Mouse (Mus musculus) cerebellum, adult 2 months (tissue): ENCODE measurements around the gene Myh9. TPM values are rescaled to one million over a fixed set of nuclear protein-coding genes. Genes with fewer than 3 reads are reported as not detected.

Experiments
- DNase-seq, 2 experiments: peaks; one replicate each; pipeline ENCODE4 v3.0.0; 2021
- H3K27ac ChIP-seq: fragments of 200-500 bp; 2 replicates; pipeline ENCODE4 v1.5.1; 2012; ENCODE audit warnings: low read length, control low read depth, inconsistent platforms; ENCODE audit not compliant: insufficient read depth
- H3K27me3 ChIP-seq: fragments of 200-500 bp; 2 replicates; pipeline ENCODE4 v1.6.1; 2012; ENCODE audit warnings: inconsistent platforms, mild to moderate bottlenecking, low read length, moderate library complexity; ENCODE audit not compliant: control insufficient read depth, insufficient read depth
- H3K4me1 ChIP-seq: fragments of 200-500 bp; 2 replicates; pipeline ENCODE4 v1.6.1; 2011; ENCODE audit warnings: low read length; ENCODE audit not compliant: control insufficient read depth, insufficient read depth
- H3K4me3 ChIP-seq: fragments of 200-500 bp; replicated peaks from 2 replicates; pipeline ENCODE3; 2011; ENCODE audit warnings: mild to moderate bottlenecking, low read depth, low read length, control low read depth; ENCODE audit not compliant: insufficient read depth
- CTCF ChIP-seq: fragments of 200-500 bp; IDR thresholded peaks from 2 replicates; pipeline ENCODE4 v1.5.1; 2011; ENCODE audit warnings: low read depth, mild to moderate bottlenecking, control low read depth, low read length, moderate library complexity, borderline replicate concordance; ENCODE audit not compliant: insufficient read depth
- POLR2A ChIP-seq: fragments of 200-500 bp; IDR thresholded peaks from 2 replicates; pipeline ENCODE4 v1.6.1; 2011; ENCODE audit warnings: low read length, control low read depth, borderline replicate concordance; ENCODE audit not compliant: insufficient read depth
- WGBS: fragments of 180-500 bp; shearing (Covaris S2); methylation state at CpG from one replicate; pipeline ENCODE4 v1.1.7; 2018; 5-methylcytosine and 5-hydroxymethylcytosine counted together
- polyA plus RNA-seq: library from polyadenylated mRNA; depleted of rRNA; stranded (reverse); fragments of >200 nt; gene quantifications from 2 replicates; pipeline ENCODE4 v1.2.3, GENCODE M21; 2012

Myh9 gene
- polyA plus RNA-seq, 1 experiment, result 44.2 TPM

- DNase-seq, result no peak
- no peaks in the 10 kb centered on the region for H3K4me1 ChIP-seq
- no peak overlapping the region for H3K27ac ChIP-seq
- TF ChIP-seq POLR2A (no peak), CTCF (no peak)
- no peak overlapping the region for H3K4me3 ChIP-seq
- WGBS, result 86% methylated on average over 22 of the region's 22 CpGs
- H3K27me3 ChIP-seq, result no peaks in the 10 kb centered on the region
Measured at GRCm38 (mm10) chr15:77862991-77863972, 21.3 kb upstream of the Myh9 start.

DNA sequence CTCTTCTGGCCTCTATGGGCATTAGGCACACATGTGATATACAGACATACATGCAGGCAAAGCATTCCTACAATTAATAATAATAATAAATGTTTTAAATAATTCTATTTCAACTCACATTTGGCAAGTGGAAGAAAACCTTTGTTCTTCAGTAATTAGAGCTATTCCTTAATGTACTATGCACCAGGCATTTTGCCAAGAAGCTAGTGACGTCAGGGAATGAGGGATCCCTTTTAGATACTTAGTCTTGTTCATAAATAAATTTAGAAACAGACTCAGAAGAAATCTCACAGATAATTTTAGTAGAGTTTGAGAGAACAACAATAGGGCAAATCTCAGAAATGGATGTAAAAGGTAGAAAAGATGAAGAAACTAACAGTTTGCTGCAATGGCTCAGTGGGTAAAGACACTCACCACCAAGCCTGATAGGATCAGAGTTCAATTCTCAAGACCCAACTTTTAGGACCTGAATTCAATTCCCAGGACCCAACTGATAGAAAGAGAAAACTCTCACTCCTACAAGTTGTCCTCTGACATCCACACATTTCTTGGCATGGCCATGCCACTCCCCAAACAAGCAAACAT lies 18.2 kb upstream of the Myh9 start:
- Histone ChIP-seq H3K4me3 (no peak overlapping the region), H3K4me1 (no peaks in the 10 kb centered on the region), H3K27ac (no peak overlapping the region), H3K27me3 (no peaks in the 10 kb centered on the region)
- TF ChIP-seq CTCF, result no peak
- TF ChIP-seq POLR2A, result no peak
- 26% methylated on average over 1 of the region's 1 CpGs for WGBS
- no peak for DNase-seq

GRCm38 (mm10) chr15:77857662-77858156 lies 15.7 kb upstream of the Myh9 start:
- Histone ChIP-seq H3K4me1 (no peaks in the 10 kb centered on the region), H3K27me3 (no peaks in the 10 kb centered on the region), H3K27ac (no peak overlapping the region; the same call in 1 of the 2 replicates), H3K4me3 (peak overlapping the region; percentile 55)
- 5% methylated on average over 28 of the region's 28 CpGs for WGBS
- peak; percentile 61; the same call in 1 of the 2 replicates for TF ChIP-seq POLR2A
- no peak for TF ChIP-seq CTCF
- peak; percentile 92 to 93 for DNase-seq

GRCm38 (mm10) chr15:77856541-77856940 lies 14.6 kb upstream of the Myh9 start:
- Histone ChIP-seq H3K4me3 (no peak overlapping the region), H3K27ac (no peak overlapping the region), H3K4me1 (no peaks in the 10 kb centered on the region), H3K27me3 (no peaks in the 10 kb centered on the region)
- TF ChIP-seq POLR2A, result no peak
- no peak for TF ChIP-seq CTCF
- no peak for DNase-seq
- WGBS, result 64% methylated on average over 5 of the region's 5 CpGs

- H3K4me3 ChIP-seq, result no peak overlapping the region
- DNase-seq, result no peak
- H3K27me3 ChIP-seq, result no peaks in the 10 kb centered on the region
- TF ChIP-seq POLR2A (no peak), CTCF (no peak)
- no peak overlapping the region for H3K27ac ChIP-seq
- WGBS, result 49% methylated on average over 8 of the region's 8 CpGs
- no peaks in the 10 kb centered on the region for H3K4me1 ChIP-seq
Measured at GRCm38 (mm10) chr15:77855301-77855700, 13.3 kb upstream of the Myh9 start.

GRCm38 (mm10) chr15:77852001-77852400 lies 10.0 kb upstream of the Myh9 start:
- TF ChIP-seq CTCF (no peak), POLR2A (no peak)
- WGBS, result 94% methylated on average over 2 of the region's 2 CpGs
- Histone ChIP-seq H3K27ac (no peak overlapping the region), H3K4me3 (no peak overlapping the region), H3K27me3 (no peaks in the 10 kb centered on the region), H3K4me1 (no peaks in the 10 kb centered on the region)
- DNase-seq, result no peak

DNA sequence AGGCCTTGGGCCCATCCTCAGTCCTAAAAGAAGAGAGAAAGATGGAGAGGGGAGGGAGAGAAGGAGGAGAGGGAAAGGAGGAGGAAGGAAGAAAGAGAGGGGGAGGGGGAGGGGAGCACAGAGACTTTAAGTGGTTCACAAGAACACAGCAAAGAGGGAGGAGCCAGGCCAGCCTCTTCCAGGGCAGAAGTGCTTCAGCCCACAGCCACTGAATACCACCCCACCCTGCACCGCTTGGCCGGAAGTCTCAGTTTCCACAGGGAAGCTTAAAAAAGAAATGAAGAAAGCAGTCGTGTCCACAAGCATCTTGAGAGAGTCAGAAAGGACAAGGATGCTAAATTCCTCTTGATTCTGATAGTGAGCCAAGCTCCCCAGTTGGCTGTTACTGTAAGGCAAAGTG lies 9.2 kb upstream of the Myh9 start:
- 60% methylated on average over 3 of the region's 3 CpGs for WGBS
- H3K27me3 ChIP-seq, result no peaks in the 10 kb centered on the region
- no peak overlapping the region for H3K4me3 ChIP-seq
- TF ChIP-seq CTCF, result no peak
- TF ChIP-seq POLR2A, result no peak
- DNase-seq, result no peak
- no peaks in the 10 kb centered on the region for H3K4me1 ChIP-seq
- no peak overlapping the region for H3K27ac ChIP-seq
